Mouse (Mus musculus): ENCODE measurements around the gene Jph4. TPM values are rescaled to one million over a fixed set of nuclear protein-coding genes. Genes with fewer than 3 reads are reported as not detected.

Jph4 gene
- polyA plus RNA-seq, 1 experiment from 2014 or later = 2.8 TPM

GRCm38 (mm10) chr14:55111720-55112119 lies 5.0 kb downstream of the Jph4 start:
- no peak overlapping the region for H3K4me2 ChIP-seq
- H3K9ac ChIP-seq (ENCODE audit: low read length) = no peak overlapping the region
- no peak for ATAC-seq (ENCODE audit: low FRiP score)
- peaks cover 31% of the 10 kb centered on the region for H3K27me3 ChIP-seq (ENCODE audit: control insufficient read depth, insufficient read depth, low read length)
- WGBS = 80% methylated on average over 2 of the region's 2 CpGs
- no peak overlapping the region for H3K27ac ChIP-seq (ENCODE audit: low read depth, low read length)
- no peaks in the 10 kb centered on the region for H3K9me3 ChIP-seq (ENCODE audit: control insufficient read depth, low read length)
- no peak for DNase-seq (ENCODE audit: low spot score, missing footprints)
- peaks cover 28% of the 10 kb centered on the region for H3K4me1 ChIP-seq (ENCODE audit: control insufficient read depth, insufficient read depth, low read length)
- H3K4me3 ChIP-seq (ENCODE audit: low read depth, low read length) = no peak overlapping the region
- H3K36me3 ChIP-seq (ENCODE audit: control insufficient read depth, insufficient read depth, low read length) = no peaks in the 10 kb centered on the region

GRCm38 (mm10) chr14:55110076-55110475 lies 6.7 kb downstream of the Jph4 start:
- no peak overlapping the region for H3K4me2 ChIP-seq
- no peak overlapping the region for H3K4me3 ChIP-seq (ENCODE audit: low read depth, low read length)

GRCm38 (mm10) chr14:55109048-55109873 lies 7.5 kb downstream of the Jph4 start:
- DNase-seq (ENCODE audit: low spot score, missing footprints) = no peak
- no peak overlapping the region for H3K4me3 ChIP-seq (ENCODE audit: low read depth, low read length)
- H3K4me2 ChIP-seq = peak overlapping the region; percentile 36
- H3K27ac ChIP-seq (ENCODE audit: low read depth, low read length) = no peak overlapping the region
- H3K27me3 ChIP-seq (ENCODE audit: control insufficient read depth, insufficient read depth, low read length) = peaks cover 16% of the 10 kb centered on the region
- H3K9me3 ChIP-seq (ENCODE audit: control insufficient read depth, low read length) = no peaks in the 10 kb centered on the region
- H3K4me1 ChIP-seq (ENCODE audit: control insufficient read depth, insufficient read depth, low read length) = peaks cover 29% of the 10 kb centered on the region
- peak overlapping the region; percentile 37 for H3K9ac ChIP-seq (ENCODE audit: low read length)
- 7% methylated on average over 21 of the region's 21 CpGs for WGBS
- no peaks in the 10 kb centered on the region for H3K36me3 ChIP-seq (ENCODE audit: control insufficient read depth, insufficient read depth, low read length)
- peak; percentile 6; the same call in 1 of the 2 replicates for ATAC-seq (ENCODE audit: low FRiP score)

More at GRCm38 (mm10) chr14:55110076-55110475, 6.7 kb downstream of the Jph4 start:
- Histone ChIP-seq H3K9me3 (ENCODE audit: control insufficient read depth, low read length) (no peaks in the 10 kb centered on the region), H3K9ac (ENCODE audit: low read length) (no peak overlapping the region), H3K27ac (ENCODE audit: low read depth, low read length) (no peak overlapping the region), H3K27me3 (ENCODE audit: control insufficient read depth, insufficient read depth, low read length) (peaks cover 21% of the 10 kb centered on the region), H3K4me1 (ENCODE audit: control insufficient read depth, insufficient read depth, low read length) (peaks cover 29% of the 10 kb centered on the region), H3K36me3 (ENCODE audit: control insufficient read depth, insufficient read depth, low read length) (no peaks in the 10 kb centered on the region)
- WGBS = 34% methylated on average over 9 of the region's 9 CpGs
- ATAC-seq (ENCODE audit: low FRiP score) = no peak
- no peak for DNase-seq (ENCODE audit: low spot score, missing footprints)

GRCm38 (mm10) chr14:55108202-55108870 lies 8.4 kb downstream of the Jph4 start:
- DNase-seq (ENCODE audit: low spot score, missing footprints) (no peak), ATAC-seq (ENCODE audit: low FRiP score) (peak; percentile 52)
- Histone ChIP-seq H3K36me3 (ENCODE audit: control insufficient read depth, insufficient read depth, low read length) (no peaks in the 10 kb centered on the region), H3K4me3 (ENCODE audit: low read depth, low read length) (no peak overlapping the region), H3K4me1 (ENCODE audit: control insufficient read depth, insufficient read depth, low read length) (peaks cover 26% of the 10 kb centered on the region), H3K9ac (ENCODE audit: low read length) (no peak overlapping the region), H3K27ac (ENCODE audit: low read depth, low read length) (no peak overlapping the region), H3K4me2 (no peak overlapping the region), H3K9me3 (ENCODE audit: control insufficient read depth, low read length) (no peaks in the 10 kb centered on the region), H3K27me3 (ENCODE audit: control insufficient read depth, insufficient read depth, low read length) (peaks cover 7% of the 10 kb centered on the region)
- 38% methylated on average over 9 of the region's 9 CpGs for WGBS

- Histone ChIP-seq H3K9me3 (ENCODE audit: control insufficient read depth, low read length) (no peaks in the 10 kb centered on the region), H3K4me1 (ENCODE audit: control insufficient read depth, insufficient read depth, low read length) (peaks cover 26% of the 10 kb centered on the region), H3K4me3 (ENCODE audit: low read depth, low read length) (no peak overlapping the region), H3K9ac (ENCODE audit: low read length) (no peak overlapping the region), H3K27me3 (ENCODE audit: control insufficient read depth, insufficient read depth, low read length) (peaks cover 5% of the 10 kb centered on the region; the same call in 1 of the 2 replicates), H3K36me3 (ENCODE audit: control insufficient read depth, insufficient read depth, low read length) (no peaks in the 10 kb centered on the region), H3K27ac (ENCODE audit: low read depth, low read length) (no peak overlapping the region), H3K4me2 (no peak overlapping the region)
- WGBS = 68% methylated on average over 8 of the region's 8 CpGs
- ATAC-seq (ENCODE audit: low FRiP score) = no peak
- no peak for DNase-seq (ENCODE audit: low spot score, missing footprints)
Observed at GRCm38 (mm10) chr14:55106990-55107389, 9.7 kb downstream of the Jph4 start.

- WGBS = under 1% methylated on average over 39 of the region's 39 CpGs
- peak within 1 kb of the TSS; percentile 89 for H3K4me2 ChIP-seq
- peak; percentile 62 for ATAC-seq (ENCODE audit: low FRiP score)
- peak; percentile 93 for DNase-seq (ENCODE audit: low spot score, missing footprints)
- peak within 1 kb of the TSS; percentile 79 for H3K9ac ChIP-seq (ENCODE audit: low read length)
- H3K36me3 ChIP-seq (ENCODE audit: control insufficient read depth, insufficient read depth, low read length) = no peaks in the 10 kb centered on the region
- no peaks in the 10 kb centered on the region for H3K9me3 ChIP-seq (ENCODE audit: control insufficient read depth, low read length)
- peaks cover 26% of the 10 kb centered on the region for H3K4me1 ChIP-seq (ENCODE audit: control insufficient read depth, insufficient read depth, low read length)
- H3K4me3 ChIP-seq (ENCODE audit: low read depth, low read length) = peak within 1 kb of the TSS; percentile 42
- H3K27ac ChIP-seq (ENCODE audit: low read depth, low read length) = no peak within 1 kb of the TSS; the same call in 1 of the 2 replicates
- H3K27me3 ChIP-seq (ENCODE audit: control insufficient read depth, insufficient read depth, low read length) = peaks cover 5% of the 10 kb centered on the region; the same call in 1 of the 2 replicates
Observed at GRCm38 (mm10) chr14:55105836-55106809, 10.6 kb downstream of the Jph4 start, which contains the start of gene Ap1g2. TSS of gene Ap1g2 (minus strand) at chr14:55106593.

GRCm38 (mm10) chr14:55105386-55105785 lies 11.3 kb downstream of the Jph4 start:
- H3K4me1 ChIP-seq (ENCODE audit: control insufficient read depth, insufficient read depth, low read length) = peaks cover 26% of the 10 kb centered on the region
- no peaks in the 10 kb centered on the region for H3K9me3 ChIP-seq (ENCODE audit: control insufficient read depth, low read length)
- H3K4me3 ChIP-seq (ENCODE audit: low read depth, low read length) = peak overlapping the region; percentile 42; the same call in 1 of the 2 replicates
- H3K27ac ChIP-seq (ENCODE audit: low read depth, low read length) = no peak overlapping the region
- H3K27me3 ChIP-seq (ENCODE audit: control insufficient read depth, insufficient read depth, low read length) = peaks cover 5% of the 10 kb centered on the region; the same call in 1 of the 2 replicates
- DNase-seq (ENCODE audit: low spot score, missing footprints) = no peak
- no peaks in the 10 kb centered on the region for H3K36me3 ChIP-seq (ENCODE audit: control insufficient read depth, insufficient read depth, low read length)
- WGBS = 5% methylated on average over 7 of the region's 7 CpGs
- no peak for ATAC-seq (ENCODE audit: low FRiP score)
- H3K4me2 ChIP-seq = peak overlapping the region; percentile 89
- peak overlapping the region; percentile 79; the same call in 1 of the 2 replicates for H3K9ac ChIP-seq (ENCODE audit: low read length)

GRCm38 (mm10) chr14:55104365-55104764 lies 12.4 kb downstream of the Jph4 start:
- Histone ChIP-seq H3K4me3 (ENCODE audit: low read depth, low read length) (no peak overlapping the region), H3K36me3 (ENCODE audit: control insufficient read depth, insufficient read depth, low read length) (no peaks in the 10 kb centered on the region), H3K9me3 (ENCODE audit: control insufficient read depth, low read length) (no peaks in the 10 kb centered on the region), H3K27me3 (ENCODE audit: control insufficient read depth, insufficient read depth, low read length) (no peaks in the 10 kb centered on the region; the same call in 1 of the 2 replicates), H3K4me1 (ENCODE audit: control insufficient read depth, insufficient read depth, low read length) (peaks cover 24% of the 10 kb centered on the region), H3K27ac (ENCODE audit: low read depth, low read length) (no peak overlapping the region), H3K4me2 (no peak overlapping the region), H3K9ac (ENCODE audit: low read length) (no peak overlapping the region)
- DNase-seq (ENCODE audit: low spot score, missing footprints) (no peak), ATAC-seq (ENCODE audit: low FRiP score) (no peak)
- 89% methylated on average over 18 of the region's 18 CpGs for WGBS

All from midbrain, embryonic 11.5 days (tissue).